Mouse (Mus musculus) intestine, postnatal 0 days (tissue): ENCODE measurements at regions not wholly inside any gene's neighbourhood (a gene's known extent, or its start where the extent isn't known, plus 50 kb on each side); places are given as distances from the start of the nearest gene placed in this dataset.

ENCODE experiments used
- ATAC-seq: fragments of 200-750 bp; cut with Nextera tagmentation; 2 replicates; pipeline ENCODE4 v1.8.0; 2017; ENCODE audit warnings: mild to moderate bottlenecking, moderate TSS enrichment, moderate library complexity
- H3K27ac ChIP-seq: fragments of 300-500 bp; sonication (generic); 2 replicates; pipeline ENCODE4 v1.5.1; 2014; ENCODE audit warnings: mild to moderate bottlenecking, low read depth, low read length, moderate library complexity
- H3K27me3 ChIP-seq: fragments of 300-500 bp; sonication (generic); replicated peaks from 2 replicates; pipeline ENCODE4 v1.6.1; 2014; ENCODE audit warnings: low read length, mixed read lengths; ENCODE audit not compliant: control insufficient read depth, insufficient read depth
- H3K36me3 ChIP-seq: fragments of 300-500 bp; sonication (generic); 2 replicates; pipeline ENCODE4 v1.6.1; 2014; ENCODE audit warnings: mild to moderate bottlenecking, moderate library complexity; ENCODE audit not compliant: control insufficient read depth, insufficient read depth
- H3K4me1 ChIP-seq: fragments of 300-500 bp; sonication (generic); replicated peaks from 2 replicates; pipeline ENCODE4 v1.6.1; 2014; ENCODE audit warnings: antibody characterized with exemption, low read length, mixed read lengths; ENCODE audit not compliant: control insufficient read depth, insufficient read depth
- H3K4me2 ChIP-seq: fragments of 300-500 bp; sonication (generic); replicated peaks from 2 replicates; pipeline ENCODE4 v1.6.1; 2014; ENCODE audit warnings: low read depth, mild to moderate bottlenecking, moderate library complexity
- H3K4me3 ChIP-seq: fragments of 300-500 bp; sonication (generic); 2 replicates; pipeline ENCODE4 v1.5.1; 2014; ENCODE audit warnings: low read depth, low read length
- H3K9ac ChIP-seq: fragments of 300-500 bp; sonication (generic); 2 replicates; pipeline ENCODE4 v1.6.1; 2014; ENCODE audit warnings: mild to moderate bottlenecking, low read depth, low read length
- H3K9me3 ChIP-seq: fragments of 300-500 bp; sonication (generic); 2 replicates; pipeline ENCODE4 v1.6.1; 2016; ENCODE audit warnings: mixed run types; ENCODE audit not compliant: control insufficient read depth
- CTCF ChIP-seq: sonication (generic); IDR thresholded peaks from 2 replicates; pipeline ENCODE4 v1.5.1; 2016; ENCODE audit warnings: low read depth, mild to moderate bottlenecking, control low read depth, antibody characterized with exemption, moderate library complexity
- WGBS: fragments of 180-500 bp; shearing (Covaris S2); extraction: QIAGEN DNeasy Blood & Tissue Kit; methylation state at CpG from one replicate; pipeline ENCODE4 v1.1.7; 2014; 5-methylcytosine and 5-hydroxymethylcytosine counted together

- Histone ChIP-seq H3K9me3 (no peaks in the 10 kb centered on the region), H3K27ac (no peak overlapping the region), H3K4me1 (no peaks in the 10 kb centered on the region), H3K27me3 (no peaks in the 10 kb centered on the region), H3K4me2 (no peak overlapping the region), H3K36me3 (no peaks in the 10 kb centered on the region), H3K9ac (no peak overlapping the region), H3K4me3 (no peak overlapping the region)
- no peak for TF ChIP-seq CTCF
- 78% methylated on average over 7 of the region's 7 CpGs for WGBS
- no peak for ATAC-seq
These were observed 105.2 kb downstream of the Mettl11b start for GRCm38 (mm10) chr1:163619831-163620230.

GRCm38 (mm10) chr1:163618132-163618531 lies 106.9 kb downstream of the Mettl11b start:
- WGBS, result 60% methylated on average over 3 of the region's 3 CpGs
- no peak for ATAC-seq
- no peaks in the 10 kb centered on the region for H3K36me3 ChIP-seq

GRCm38 (mm10) chr1:163616596-163616995 lies 108.4 kb downstream of the Mettl11b start:
- 49% methylated on average over 3 of the region's 3 CpGs for whole genome bisulfite sequencing
- no peak for ATAC-seq
- Histone ChIP-seq H3K9ac (no peak overlapping the region), H3K4me3 (no peak overlapping the region), H3K27me3 (no peaks in the 10 kb centered on the region), H3K36me3 (no peaks in the 10 kb centered on the region), H3K27ac (no peak overlapping the region), H3K9me3 (no peaks in the 10 kb centered on the region), H3K4me2 (no peak overlapping the region), H3K4me1 (no peaks in the 10 kb centered on the region)
- no peak for TF ChIP-seq CTCF

More at GRCm38 (mm10) chr1:163618132-163618531, 106.9 kb downstream of the Mettl11b start:
- no peaks in the 10 kb centered on the region for H3K4me1 ChIP-seq
- H3K4me3 ChIP-seq, result no peak overlapping the region
- H3K9ac ChIP-seq, result no peak overlapping the region
- H3K27ac ChIP-seq, result no peak overlapping the region
- no peak for TF ChIP-seq CTCF
- no peaks in the 10 kb centered on the region for H3K27me3 ChIP-seq
- H3K4me2 ChIP-seq, result no peak overlapping the region
- H3K9me3 ChIP-seq, result no peaks in the 10 kb centered on the region

GRCm38 (mm10) chr1:163608429-163608828 lies 116.6 kb downstream of the Mettl11b start:
- Histone ChIP-seq H3K4me3 (no peak overlapping the region), H3K4me2 (no peak overlapping the region), H3K9ac (no peak overlapping the region), H3K9me3 (no peaks in the 10 kb centered on the region), H3K36me3 (no peaks in the 10 kb centered on the region), H3K27me3 (no peaks in the 10 kb centered on the region), H3K4me1 (no peaks in the 10 kb centered on the region), H3K27ac (no peak overlapping the region)
- no peak for TF ChIP-seq CTCF
- no peak for ATAC-seq
- WGBS, result 90% methylated on average over 1 of the region's 1 CpGs

GRCm38 (mm10) chr1:163607701-163608100 lies 117.3 kb downstream of the Mettl11b start:
- Histone ChIP-seq H3K27ac (no peak overlapping the region), H3K4me1 (no peaks in the 10 kb centered on the region), H3K36me3 (no peaks in the 10 kb centered on the region), H3K4me2 (no peak overlapping the region), H3K27me3 (no peaks in the 10 kb centered on the region), H3K4me3 (no peak overlapping the region), H3K9ac (no peak overlapping the region), H3K9me3 (no peaks in the 10 kb centered on the region)
- no peak for ATAC-seq
- WGBS, result 89% methylated on average over 5 of the region's 5 CpGs
- no peak for TF ChIP-seq CTCF

GRCm38 (mm10) chr1:163599926-163600890 lies 124.8 kb downstream of the Mettl11b start:
- H3K9ac ChIP-seq, result no peak overlapping the region
- no peak for TF ChIP-seq CTCF
- H3K36me3 ChIP-seq, result no peaks in the 10 kb centered on the region
- no peak overlapping the region for H3K27ac ChIP-seq
- WGBS, result 75% methylated on average over 7 of the region's 7 CpGs
- H3K9me3 ChIP-seq, result no peaks in the 10 kb centered on the region
- no peaks in the 10 kb centered on the region for H3K27me3 ChIP-seq
- no peak overlapping the region for H3K4me2 ChIP-seq
- H3K4me3 ChIP-seq, result no peak overlapping the region
- H3K4me1 ChIP-seq, result no peaks in the 10 kb centered on the region
- no peak for ATAC-seq
